Mouse (Mus musculus): ENCODE results near the gene Tinagl1. TPM values are rescaled to one million over a fixed set of nuclear protein-coding genes. Genes with fewer than 3 reads are reported as not detected.

The Tinagl1 gene
- polyA plus RNA-seq, 1 experiment = 2.9 TPM

- H3K27ac ChIP-seq (ENCODE audit: control insufficient read depth, insufficient read depth, low read depth, low read length) = no peak overlapping the region
- H3K27me3 ChIP-seq (ENCODE audit: control insufficient read depth, insufficient read depth, low read length) = no peaks in the 10 kb centered on the region
- no peaks in the 10 kb centered on the region for H3K4me1 ChIP-seq (ENCODE audit: control insufficient read depth, insufficient read depth, low read length)
- no peak overlapping the region for H3K4me3 ChIP-seq (ENCODE audit: control insufficient read depth, low read depth, low read length)
- TF ChIP-seq CTCF (IDR thresholded peaks at IDR 0.05; ENCODE audit: control insufficient read depth, insufficient read depth, insufficient replicate concordance, low read depth, low read length) = no peak
- no peaks in the 10 kb centered on the region for H3K36me3 ChIP-seq (ENCODE audit: control insufficient read depth, insufficient read depth, low read length)
Observed at GRCm38 (mm10) chr4:130212421-130212820, 37.5 kb upstream of the Tinagl1 start.

- Histone ChIP-seq H3K27me3 (ENCODE audit: control insufficient read depth, insufficient read depth, low read length) (no peaks in the 10 kb centered on the region), H3K27ac (ENCODE audit: control insufficient read depth, insufficient read depth, low read depth, low read length) (no peak overlapping the region), H3K36me3 (ENCODE audit: control insufficient read depth, insufficient read depth, low read length) (no peaks in the 10 kb centered on the region), H3K4me3 (ENCODE audit: control insufficient read depth, low read depth, low read length) (no peak overlapping the region), H3K4me1 (ENCODE audit: control insufficient read depth, insufficient read depth, low read length) (no peaks in the 10 kb centered on the region)
- TF ChIP-seq POLR2A (IDR thresholded peaks at IDR 0.05; ENCODE audit: control insufficient read depth, low read depth, low read length) (no peak), CTCF (IDR thresholded peaks at IDR 0.05; ENCODE audit: control insufficient read depth, insufficient read depth, insufficient replicate concordance, low read depth, low read length) (no peak)
Observed at GRCm38 (mm10) chr4:130211870-130212269, 36.9 kb upstream of the Tinagl1 start.

DNA sequence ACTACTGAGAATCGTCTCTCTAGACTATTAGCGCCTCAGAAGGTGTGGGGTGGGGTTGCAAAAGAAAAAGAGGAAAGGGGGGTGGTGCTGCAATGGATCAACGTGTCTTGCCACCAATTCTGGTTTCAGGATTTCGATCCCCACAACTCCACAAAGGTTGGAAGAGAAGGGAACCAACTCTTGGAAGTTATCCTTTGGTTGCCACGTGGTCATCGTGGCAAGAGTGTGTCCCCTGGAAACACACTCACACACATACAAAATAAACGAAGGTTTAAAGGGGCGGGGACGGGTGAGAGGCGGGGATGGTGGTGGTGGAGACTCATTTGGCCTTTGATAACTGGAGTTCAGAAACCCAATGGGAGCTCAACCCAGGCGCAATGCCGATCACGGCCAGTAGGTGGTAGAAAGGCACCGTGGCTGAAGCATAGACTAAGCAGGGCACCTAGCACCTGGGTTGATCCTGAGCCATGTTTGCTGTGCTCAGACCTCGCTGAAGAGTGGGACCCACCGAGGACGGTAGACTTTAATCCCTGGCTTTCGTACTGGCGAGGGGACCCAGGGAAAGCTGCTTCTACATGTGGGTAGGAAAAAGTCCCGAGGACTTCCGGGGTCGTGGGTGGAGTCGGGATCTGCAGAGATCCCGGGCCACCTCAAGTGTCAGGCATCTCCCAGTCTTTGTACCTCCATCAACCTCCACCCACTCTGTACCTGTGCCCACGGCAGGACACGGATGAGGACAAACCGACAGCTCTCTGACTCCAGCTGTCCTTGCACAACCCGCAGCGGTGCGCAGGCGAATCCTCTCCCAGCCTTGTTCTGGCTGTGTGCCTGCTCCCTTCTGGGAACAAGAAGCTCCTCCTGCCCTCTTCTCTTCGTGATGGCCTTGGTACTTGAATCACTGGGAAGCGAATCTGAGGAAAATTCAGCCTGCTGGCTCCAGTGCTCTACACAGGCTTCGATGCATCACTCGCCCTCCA lies 24.1 kb upstream of the Tinagl1 start:
- Histone ChIP-seq H3K27me3 (ENCODE audit: control insufficient read depth, insufficient read depth, low read length) (no peaks in the 10 kb centered on the region), H3K4me3 (ENCODE audit: control insufficient read depth, low read depth, low read length) (peak overlapping the region; percentile 4), H3K36me3 (ENCODE audit: control insufficient read depth, insufficient read depth, low read length) (no peaks in the 10 kb centered on the region), H3K4me1 (ENCODE audit: control insufficient read depth, insufficient read depth, low read length) (peaks cover 4% of the 10 kb centered on the region; the same call in 1 of the 2 replicates), H3K27ac (ENCODE audit: control insufficient read depth, insufficient read depth, low read depth, low read length) (no peak overlapping the region)
- peak; percentile 93 for TF ChIP-seq CTCF (IDR thresholded peaks at IDR 0.05; ENCODE audit: control insufficient read depth, insufficient read depth, insufficient replicate concordance, low read depth, low read length)
- TF ChIP-seq POLR2A (IDR thresholded peaks at IDR 0.05; ENCODE audit: control insufficient read depth, low read depth, low read length) = no peak

DNA sequence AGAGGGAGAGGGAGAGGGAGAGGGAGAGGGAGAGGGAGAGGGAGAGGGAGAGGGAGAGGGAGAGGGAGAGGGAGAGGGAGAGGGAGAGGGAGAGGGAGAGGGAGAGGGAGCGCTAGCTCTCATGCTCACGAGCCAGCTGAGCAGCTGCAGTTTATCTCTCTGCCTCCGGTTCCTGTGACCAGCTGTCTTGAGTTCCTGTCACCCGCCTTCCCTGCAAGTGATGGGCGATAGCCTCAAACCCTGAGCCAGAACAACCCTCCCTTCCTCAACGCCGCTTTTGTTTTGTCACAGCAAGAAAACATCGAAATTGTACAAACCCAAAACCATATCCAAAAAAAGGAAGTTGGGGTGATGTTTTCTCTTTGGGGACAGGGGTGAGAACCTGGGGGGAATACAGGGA lies 21.6 kb upstream of the Tinagl1 start:
- Histone ChIP-seq H3K4me1 (ENCODE audit: control insufficient read depth, insufficient read depth, low read length) (peaks cover 4% of the 10 kb centered on the region; the same call in 1 of the 2 replicates), H3K36me3 (ENCODE audit: control insufficient read depth, insufficient read depth, low read length) (no peaks in the 10 kb centered on the region), H3K27ac (ENCODE audit: control insufficient read depth, insufficient read depth, low read depth, low read length) (no peak overlapping the region), H3K4me3 (ENCODE audit: control insufficient read depth, low read depth, low read length) (no peak overlapping the region), H3K27me3 (ENCODE audit: control insufficient read depth, insufficient read depth, low read length) (no peaks in the 10 kb centered on the region)
- TF ChIP-seq POLR2A (IDR thresholded peaks at IDR 0.05; ENCODE audit: control insufficient read depth, low read depth, low read length) (no peak), CTCF (IDR thresholded peaks at IDR 0.05; ENCODE audit: control insufficient read depth, insufficient read depth, insufficient replicate concordance, low read depth, low read length) (no peak)

- H3K4me1 ChIP-seq (ENCODE audit: control insufficient read depth, insufficient read depth, low read length) = peaks cover 4% of the 10 kb centered on the region; the same call in 1 of the 2 replicates
- no peak overlapping the region for H3K27ac ChIP-seq (ENCODE audit: control insufficient read depth, insufficient read depth, low read depth, low read length)
- H3K27me3 ChIP-seq (ENCODE audit: control insufficient read depth, insufficient read depth, low read length) = no peaks in the 10 kb centered on the region
- no peak overlapping the region for H3K4me3 ChIP-seq (ENCODE audit: control insufficient read depth, low read depth, low read length)
- TF ChIP-seq CTCF (IDR thresholded peaks at IDR 0.05; ENCODE audit: control insufficient read depth, insufficient read depth, insufficient replicate concordance, low read depth, low read length) (no peak), POLR2A (IDR thresholded peaks at IDR 0.05; ENCODE audit: control insufficient read depth, low read depth, low read length) (no peak)
- no peaks in the 10 kb centered on the region for H3K36me3 ChIP-seq (ENCODE audit: control insufficient read depth, insufficient read depth, low read length)
Observed at GRCm38 (mm10) chr4:130195924-130196323, 21.0 kb upstream of the Tinagl1 start.

DNA sequence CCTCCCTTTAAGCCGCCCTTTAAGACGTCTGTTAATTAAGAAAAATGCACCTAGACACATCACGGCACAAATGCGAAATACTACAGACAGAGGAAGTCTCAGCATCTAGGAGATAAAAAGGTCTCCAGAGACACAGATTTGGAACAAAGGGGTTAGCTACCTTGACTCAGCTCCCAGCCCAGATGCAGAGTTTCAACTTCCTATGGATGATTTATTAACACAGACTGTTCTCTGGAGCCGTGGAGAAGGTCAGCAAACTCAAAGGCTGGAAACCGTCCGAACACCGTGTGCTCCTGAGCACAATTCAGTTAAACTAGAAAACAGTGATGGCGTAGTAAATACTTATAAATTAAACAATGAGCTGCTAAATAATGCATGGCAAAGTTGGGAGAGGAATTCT lies 17.3 kb upstream of the Tinagl1 start:
- Histone ChIP-seq H3K4me1 (ENCODE audit: control insufficient read depth, insufficient read depth, low read length) (no peaks in the 10 kb centered on the region; the same call in 1 of the 2 replicates), H3K27me3 (ENCODE audit: control insufficient read depth, insufficient read depth, low read length) (no peaks in the 10 kb centered on the region), H3K36me3 (ENCODE audit: control insufficient read depth, insufficient read depth, low read length) (no peaks in the 10 kb centered on the region), H3K27ac (ENCODE audit: control insufficient read depth, insufficient read depth, low read depth, low read length) (no peak overlapping the region), H3K4me3 (ENCODE audit: control insufficient read depth, low read depth, low read length) (no peak overlapping the region)
- TF ChIP-seq CTCF (IDR thresholded peaks at IDR 0.05; ENCODE audit: control insufficient read depth, insufficient read depth, insufficient replicate concordance, low read depth, low read length) (no peak), POLR2A (IDR thresholded peaks at IDR 0.05; ENCODE audit: control insufficient read depth, low read depth, low read length) (no peak)

GRCm38 (mm10) chr4:130189606-130190005 lies 14.7 kb upstream of the Tinagl1 start:
- Histone ChIP-seq H3K4me1 (ENCODE audit: control insufficient read depth, insufficient read depth, low read length) (no peaks in the 10 kb centered on the region; the same call in 1 of the 2 replicates), H3K27ac (ENCODE audit: control insufficient read depth, insufficient read depth, low read depth, low read length) (no peak overlapping the region), H3K36me3 (ENCODE audit: control insufficient read depth, insufficient read depth, low read length) (no peaks in the 10 kb centered on the region), H3K4me3 (ENCODE audit: control insufficient read depth, low read depth, low read length) (no peak overlapping the region), H3K27me3 (ENCODE audit: control insufficient read depth, insufficient read depth, low read length) (no peaks in the 10 kb centered on the region)
- TF ChIP-seq POLR2A (IDR thresholded peaks at IDR 0.05; ENCODE audit: control insufficient read depth, low read depth, low read length) (no peak), CTCF (IDR thresholded peaks at IDR 0.05; ENCODE audit: control insufficient read depth, insufficient read depth, insufficient replicate concordance, low read depth, low read length) (no peak)
